Mouse (Mus musculus) G1E (cell line): Measurements from ENCODE around the gene Polr1e. TPM values are rescaled to one million over a fixed set of nuclear protein-coding genes. Genes with fewer than 3 reads are reported as not detected.
"Not testable (repeated sequence)": the region's sequence is repeated elsewhere in the genome, so short reads cannot be mapped to it uniquely, and the experiment has no call there.

Experiments
- ATAC-seq: 2 replicates; pipeline ENCODE4 v1.8.0; 2016; ENCODE audit warnings: mild to moderate bottlenecking; ENCODE audit not compliant: insufficient number of reproducible peaks, poor library complexity, low FRiP score, severe bottlenecking; ENCODE audit errors: extremely low read depth
- DNase-seq: peaks from one replicate; pipeline ENCODE4 v3.0.0; 2012; ENCODE audit warnings: low spot score
- H3K27me3 ChIP-seq: 2 replicates; pipeline ENCODE4 v1.6.1; 2012; ENCODE audit warnings: mild to moderate bottlenecking, low read length, inconsistent platforms; ENCODE audit not compliant: insufficient read depth
- H3K36me3 ChIP-seq: replicated peaks from 2 replicates; pipeline ENCODE3; 2012; ENCODE audit warnings: mild to moderate bottlenecking, inconsistent platforms
- H3K4me1 ChIP-seq: 2 replicates; pipeline ENCODE4 v1.6.1; 2012; ENCODE audit warnings: low read depth, low read length, inconsistent platforms, mixed read lengths; ENCODE audit not compliant: insufficient read depth
- H3K4me3 ChIP-seq: 2 replicates; pipeline ENCODE4 v1.5.1; 2012; ENCODE audit warnings: low read depth, mild to moderate bottlenecking, inconsistent platforms, low read length, moderate library complexity, mixed read lengths
- H3K9me3 ChIP-seq: replicated peaks from 2 replicates; pipeline ENCODE4 v1.6.1; 2012; ENCODE audit warnings: inconsistent platforms
- CTCF ChIP-seq: IDR thresholded peaks from 2 replicates; pipeline ENCODE4 v1.5.1; 2012; ENCODE audit warnings: low read depth, low read length, inconsistent platforms, mixed read lengths
- GATA1 ChIP-seq: IDR thresholded peaks from 2 replicates; pipeline ENCODE4 v1.6.1; 2012; ENCODE audit warnings: borderline replicate concordance, low read length, inconsistent platforms, mixed read lengths
- GATA2 ChIP-seq: IDR thresholded peaks from 2 replicates; pipeline ENCODE4 v1.6.1; 2012; ENCODE audit warnings: low read depth, low read length, inconsistent platforms, borderline replicate concordance
- POLR2AphosphoS5 ChIP-seq: IDR thresholded peaks from 2 replicates; pipeline ENCODE4 v1.6.1; 2012; ENCODE audit warnings: low read depth, low read length, inconsistent platforms; ENCODE audit not compliant: insufficient replicate concordance
- TAL1 ChIP-seq: conservative IDR thresholded peaks from 2 replicates; pipeline ENCODE4 v1.6.1; 2012; ENCODE audit warnings: low read depth, low read length, inconsistent platforms, mixed read lengths
- polyA plus RNA-seq: library from polyadenylated mRNA; stranded (reverse); fragments of >175 nt; gene quantifications from 2 replicates; pipeline ENCODE4 v1.2.3, GENCODE M21; 2012
- total RNA-seq, 2 experiments: library from RNA; stranded (forward) in 1 of 2; stranded (reverse) in 1 of 2; fragments of 200-1000 nt in 1 of 2; fragments of >200 nt in 1 of 2; fragmentation: Nextera tagmentation in 1 of 2; gene quantifications; 2 replicates each; pipeline ENCODE4 v1.2.3; 2014 to 2017

The Polr1e gene
- total and polyA plus RNA-seq, 3 experiments: 9.2 to 31.7 (median 21.4) TPM

- ATAC-seq (no peak), DNase-seq (no peak)
- peaks cover 68% of the 10 kb centered on the region for H3K36me3 ChIP-seq
- no peaks in the 10 kb centered on the region for H3K9me3 ChIP-seq
- H3K4me3 ChIP-seq: no peak overlapping the region
- peaks cover 8% of the 10 kb centered on the region; the same call in 1 of the 2 replicates for H3K4me1 ChIP-seq
- H3K27me3 ChIP-seq: no peaks in the 10 kb centered on the region
- TF ChIP-seq POLR2AphosphoS5 (no peak), GATA2 (no peak)
Measured at GRCm38 (mm10) chr4:45034693-45035628, 16.6 kb downstream of the Polr1e start.

- no peaks in the 10 kb centered on the region for H3K9me3 ChIP-seq
- DNase-seq (no peak), ATAC-seq (no peak)
- TF ChIP-seq CTCF (no peak), POLR2AphosphoS5 (no peak), GATA2 (no peak), GATA1 (no peak), TAL1 (no peak)
- H3K4me3 ChIP-seq: no peak overlapping the region
- peaks cover 60% of the 10 kb centered on the region for H3K36me3 ChIP-seq
- no peaks in the 10 kb centered on the region for H3K27me3 ChIP-seq
- peaks cover 8% of the 10 kb centered on the region; the same call in 1 of the 2 replicates for H3K4me1 ChIP-seq
Measured at GRCm38 (mm10) chr4:45036048-45036447, 17.7 kb downstream of the Polr1e start.

GRCm38 (mm10) chr4:45036571-45036970 lies 18.2 kb downstream of the Polr1e start:
- no peaks in the 10 kb centered on the region for H3K27me3 ChIP-seq
- TF ChIP-seq TAL1 (no peak), POLR2AphosphoS5 (no peak), CTCF (no peak), GATA2 (no peak), GATA1 (no peak)
- no peak overlapping the region for H3K4me3 ChIP-seq
- DNase-seq (no peak), ATAC-seq (no peak)
- peaks cover 8% of the 10 kb centered on the region; the same call in 1 of the 2 replicates for H3K4me1 ChIP-seq
- H3K36me3 ChIP-seq: peaks cover 60% of the 10 kb centered on the region
- H3K9me3 ChIP-seq: no peaks in the 10 kb centered on the region

- H3K4me3 ChIP-seq: no peak overlapping the region
- H3K4me1 ChIP-seq: peaks cover 8% of the 10 kb centered on the region; the same call in 1 of the 2 replicates
- no peak for ATAC-seq
- H3K36me3 ChIP-seq: peaks cover 53% of the 10 kb centered on the region
- no peak for TF ChIP-seq CTCF
- TF ChIP-seq GATA1: no peak
- no peak for TF ChIP-seq TAL1
- no peak for TF ChIP-seq GATA2
- no peak for TF ChIP-seq POLR2AphosphoS5
- no peak for DNase-seq
- H3K27me3 ChIP-seq: no peaks in the 10 kb centered on the region
- H3K9me3 ChIP-seq: no peaks in the 10 kb centered on the region
Measured at GRCm38 (mm10) chr4:45037455-45038410, 19.4 kb downstream of the Polr1e start.

- not testable (repeated sequence) for ATAC-seq, H3K9me3 ChIP-seq, H3K4me1 ChIP-seq, DNase-seq, H3K27me3 ChIP-seq, H3K4me3 ChIP-seq
- H3K36me3 ChIP-seq: peaks cover 48% of the 10 kb centered on the region
Measured at GRCm38 (mm10) chr4:45038879-45039278, 20.5 kb downstream of the Polr1e start.

- H3K27me3 ChIP-seq, DNase-seq, H3K9me3 ChIP-seq, H3K4me1 ChIP-seq, ATAC-seq, H3K4me3 ChIP-seq: not testable (repeated sequence)
- H3K36me3 ChIP-seq: peaks cover 48% of the 10 kb centered on the region
Measured at GRCm38 (mm10) chr4:45039546-45039945, 21.2 kb downstream of the Polr1e start.
